Mouse (Mus musculus) liver, postnatal 0 days (tissue): ENCODE results near the gene Aldoc.

Experiments
- CTCF ChIP-seq: sonication (generic); IDR thresholded peaks from 2 replicates; pipeline ENCODE4 v1.5.1; 2016; ENCODE audit warnings: antibody characterized with exemption, low read depth
- EP300 ChIP-seq: IDR thresholded peaks from 2 replicates; pipeline ENCODE4 v1.6.1; 2016; ENCODE audit warnings: antibody characterized with exemption, low read depth, mild to moderate bottlenecking

- TF ChIP-seq CTCF, result peak; percentile 87
- no peak for TF ChIP-seq EP300
Observed at GRCm38 (mm10) chr11:78355471-78356238, 32.9 kb downstream of the Aldoc start.
